Mouse (Mus musculus) heart, embryonic 14.5 days (tissue): ENCODE data around the gene Slf2. TPM values are rescaled to one million over a fixed set of nuclear protein-coding genes. Genes with fewer than 3 reads are reported as not detected.
A peak's percentile ranks its signal among the peaks of the same experiment; 100 is the strongest.

Source experiments
- ATAC-seq: fragments of 200-750 bp; cut with Nextera tagmentation; 2 replicates; pipeline ENCODE4 v1.8.0; 2017; ENCODE audit warnings: low read depth, moderate TSS enrichment; ENCODE audit not compliant: insufficient number of reproducible peaks, insufficient read depth, low FRiP score
- H3K27ac ChIP-seq, 2 experiments: fragments of 200-500 bp in 1 of 2; fragments of 300-500 bp in 1 of 2; sonication (generic) in 1 of 2; replicated peaks in 1 of 2; 2 replicates each; pipeline ENCODE4 v1.5.1; 2012 to 2014; ENCODE audit warnings: low read depth in 2 of 2, low read length in 2 of 2, control low read depth in 1 of 2, mild to moderate bottlenecking in 1 of 2, mixed read lengths in 1 of 2; ENCODE audit not compliant: control insufficient read depth in 1 of 2, insufficient read depth in 1 of 2
- H3K27me3 ChIP-seq: fragments of 300-500 bp; sonication (generic); 2 replicates; pipeline ENCODE4 v1.6.1; 2014; ENCODE audit warnings: mild to moderate bottlenecking, low read length, control low read depth; ENCODE audit not compliant: control insufficient read depth, insufficient read depth
- H3K36me3 ChIP-seq: fragments of 300-500 bp; sonication (generic); 2 replicates; pipeline ENCODE4 v1.6.1; 2014; ENCODE audit warnings: mild to moderate bottlenecking, control low read depth, low read length, mixed read lengths; ENCODE audit not compliant: control insufficient read depth, insufficient read depth
- H3K4me1 ChIP-seq, 2 experiments: fragments of 200-500 bp in 1 of 2; fragments of 300-500 bp in 1 of 2; sonication (generic) in 1 of 2; 2 replicates each; pipeline ENCODE4 v1.6.1; 2012 to 2014; ENCODE audit warnings: low read length in 2 of 2, control low read depth in 1 of 2, mixed read lengths in 1 of 2; ENCODE audit not compliant: control insufficient read depth in 2 of 2, insufficient read depth in 2 of 2
- H3K4me2 ChIP-seq: fragments of 300-500 bp; sonication (generic); 2 replicates; pipeline ENCODE4 v1.6.1; 2014; ENCODE audit warnings: mild to moderate bottlenecking, low read length
- H3K4me3 ChIP-seq, 2 experiments: fragments of 200-500 bp in 1 of 2; fragments of 300-500 bp in 1 of 2; sonication (generic) in 1 of 2; 2 replicates each; pipeline ENCODE4 v1.5.1; 2012 to 2014; ENCODE audit warnings: low read length in 2 of 2, mild to moderate bottlenecking in 2 of 2, control low read depth in 1 of 2, low read depth in 1 of 2, moderate library complexity in 1 of 2; ENCODE audit not compliant: control insufficient read depth in 1 of 2, insufficient read depth in 1 of 2
- H3K9ac ChIP-seq: fragments of 300-500 bp; sonication (generic); 2 replicates; pipeline ENCODE4 v1.6.1; 2014; ENCODE audit warnings: mild to moderate bottlenecking, low read length
- H3K9me3 ChIP-seq: fragments of 300-500 bp; sonication (generic); 2 replicates; pipeline ENCODE4 v1.6.1; 2016; ENCODE audit warnings: low read length, control low read depth; ENCODE audit not compliant: control insufficient read depth
- WGBS: fragments of 180-500 bp; shearing (Covaris S2); extraction: QIAGEN DNeasy Blood & Tissue Kit; methylation state at CpG from one replicate; pipeline ENCODE4 v1.1.7; 2014; 5-methylcytosine and 5-hydroxymethylcytosine counted together
- polyA plus RNA-seq: library from polyadenylated mRNA; unstranded; fragments of >200 nt; fragmentation: Nextera tagmentation; extraction: Ambion mirVana; gene quantifications from 2 replicates; pipeline ENCODE4 v1.2.1, GENCODE M21; 2014

Gene Slf2
- polyA plus RNA-seq, 1 experiment from 2014 or later = 47.0 TPM

DNA sequence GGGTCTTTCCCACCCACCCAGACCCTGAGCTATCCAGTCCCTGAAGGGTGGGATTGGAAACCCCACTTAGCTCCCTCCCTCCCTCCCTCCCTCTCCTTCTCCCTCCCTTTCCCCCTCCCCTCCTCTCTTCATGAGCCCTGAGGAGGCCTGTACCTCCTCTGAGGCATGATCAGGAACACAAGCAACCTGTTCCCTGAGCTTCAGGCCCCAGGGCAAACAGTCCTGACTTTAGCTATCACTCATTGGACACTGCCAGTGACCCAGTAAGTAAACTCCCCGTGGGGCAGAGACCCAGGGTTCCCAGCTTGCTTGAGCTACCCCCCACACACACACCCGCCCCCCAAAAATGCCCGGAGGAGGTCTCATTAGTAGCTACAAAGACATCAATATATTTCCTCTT lies 29.9 kb upstream of the Slf2 start:
- Histone ChIP-seq H3K9me3 (no peaks in the 10 kb centered on the region), H3K4me3 (no peak overlapping the region), H3K4me2 (no peak overlapping the region), H3K27me3 (0 out of 2 replicates have a peak, but pooled peaks cover 9% of the 10 kb centered on the region), H3K27ac (no peak overlapping the region), H3K36me3 (no peaks in the 10 kb centered on the region), H3K9ac (no peak overlapping the region), H3K4me1 (peaks cover 31 to 45% of the 10 kb centered on the region in 2 experiments)
- ATAC-seq = no peak
- WGBS = 67% methylated on average over 3 of the region's 3 CpGs

DNA sequence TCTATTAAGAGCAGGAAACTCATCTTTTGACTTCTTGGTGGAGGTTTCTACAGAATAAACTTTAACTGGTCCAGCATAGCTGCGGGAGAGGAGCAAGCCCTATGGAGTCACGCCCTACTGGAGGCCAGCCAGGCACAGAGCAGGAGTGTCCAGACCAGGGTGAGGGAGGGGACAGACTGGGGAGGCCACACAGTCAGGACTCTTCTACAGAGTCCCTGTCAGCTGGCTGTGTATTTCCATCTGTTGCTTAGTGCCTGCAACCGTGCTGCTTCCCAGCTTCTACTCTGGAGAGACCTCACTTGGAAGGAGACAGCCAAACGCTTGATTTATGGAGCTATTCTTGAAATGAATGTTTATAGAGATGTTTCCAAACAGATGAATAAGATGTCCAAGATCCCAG lies 28.6 kb upstream of the Slf2 start:
- Histone ChIP-seq H3K4me2 (no peak overlapping the region), H3K27me3 (no peaks in the 10 kb centered on the region), H3K27ac (no peak overlapping the region), H3K9ac (no peak overlapping the region), H3K4me1 (peaks cover 31 to 45% of the 10 kb centered on the region in 2 experiments), H3K4me3 (no peak overlapping the region), H3K36me3 (no peaks in the 10 kb centered on the region), H3K9me3 (no peaks in the 10 kb centered on the region)
- peak; percentile 60; the same call in 1 of the 2 replicates for ATAC-seq
- 48% methylated on average over 4 of the region's 4 CpGs for WGBS

DNA sequence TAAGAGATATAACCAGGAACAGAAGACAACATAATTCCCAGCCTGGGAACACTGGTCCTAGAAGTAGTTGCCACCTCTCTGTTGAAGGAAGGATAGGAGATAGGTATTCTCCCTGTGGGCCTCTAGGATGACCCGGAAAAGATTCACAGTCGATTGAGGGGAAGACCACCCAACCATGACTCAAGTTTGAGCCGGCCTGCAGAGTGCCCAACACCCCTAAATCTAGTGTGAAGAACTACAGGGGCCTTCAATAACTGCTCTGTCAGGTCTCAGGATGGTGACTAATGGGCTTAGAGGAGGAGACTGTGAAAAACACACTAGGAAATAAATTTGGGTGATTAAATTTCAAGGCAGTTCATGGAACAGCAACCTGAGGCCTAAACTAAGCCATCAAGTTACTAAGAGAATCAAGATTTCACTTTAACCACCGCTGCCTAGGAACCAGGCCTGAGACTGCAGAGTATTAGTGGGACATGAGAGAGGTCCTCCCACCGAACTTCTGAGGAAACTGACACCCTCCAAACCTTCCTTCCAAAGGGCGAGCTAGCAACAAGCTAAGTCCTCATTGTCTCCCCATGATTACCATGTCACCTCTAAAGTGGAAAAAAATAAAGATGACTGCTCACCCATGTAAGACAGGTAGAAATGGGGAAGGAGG lies 27.5 kb upstream of the Slf2 start:
- no peak overlapping the region for H3K4me3 ChIP-seq
- no peaks in the 10 kb centered on the region for H3K27me3 ChIP-seq
- no peak overlapping the region for H3K27ac ChIP-seq
- ATAC-seq = no peak
- H3K4me1 ChIP-seq = peaks cover 31 to 47% of the 10 kb centered on the region in 2 experiments
- H3K9ac ChIP-seq = no peak overlapping the region
- no peak overlapping the region for H3K4me2 ChIP-seq
- H3K9me3 ChIP-seq = no peaks in the 10 kb centered on the region
- 58% methylated on average over 6 of the region's 6 CpGs for WGBS
- no peaks in the 10 kb centered on the region for H3K36me3 ChIP-seq

DNA sequence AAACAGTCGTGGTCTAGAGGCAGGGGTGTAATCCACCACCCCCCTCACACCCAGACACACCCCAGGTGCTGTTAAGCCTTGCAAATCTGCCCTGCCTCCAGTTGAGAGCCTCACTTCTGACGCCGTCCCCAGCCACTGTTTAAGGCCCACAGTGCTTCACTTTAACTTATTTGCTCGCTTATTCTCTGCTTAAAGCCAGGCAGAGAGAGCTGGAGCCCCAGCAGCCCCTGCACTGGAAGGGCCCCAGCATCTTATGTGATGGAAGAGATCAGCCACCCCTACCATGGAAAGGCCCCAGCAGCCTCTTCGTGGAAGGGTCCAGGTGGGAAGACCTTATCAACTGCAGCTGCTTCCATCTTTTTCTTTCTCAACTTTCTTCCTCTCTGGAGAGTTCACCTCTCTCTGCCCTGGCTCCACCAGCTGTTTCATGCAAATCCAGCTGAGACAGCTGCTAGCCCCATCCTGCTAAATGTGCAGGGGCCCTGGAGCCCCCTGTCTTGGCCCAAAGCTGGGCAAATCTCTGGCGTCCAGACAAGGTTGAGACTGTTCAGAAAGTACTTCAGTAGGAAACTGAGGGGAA lies 26.7 kb upstream of the Slf2 start:
- H3K27ac ChIP-seq = peak overlapping the region in 1 of 2 experiments; percentile 28; a peak in 1 of 4 replicates

DNA sequence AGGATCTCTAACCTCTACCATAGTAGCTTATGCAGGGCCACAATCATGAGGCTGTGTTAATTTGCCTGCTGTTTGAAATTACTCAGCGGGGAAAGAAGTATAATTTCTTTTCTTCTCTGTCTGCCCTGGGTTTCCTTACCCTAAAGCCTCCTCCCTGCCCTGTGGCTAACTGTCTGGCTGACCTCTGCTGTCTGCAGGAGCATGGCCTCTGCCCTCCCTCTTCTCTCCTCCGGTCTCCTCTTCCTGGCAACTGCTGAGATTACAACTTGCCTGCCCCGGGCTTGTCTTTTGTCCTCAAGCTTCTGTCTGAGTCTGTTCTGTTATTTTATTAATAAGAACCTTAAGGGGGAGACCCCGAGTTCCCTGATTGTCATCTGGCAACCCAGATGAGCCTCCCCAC lies 25.6 kb upstream of the Slf2 start:
- Histone ChIP-seq H3K27me3 (no peaks in the 10 kb centered on the region), H3K9ac (no peak overlapping the region), H3K4me2 (no peak overlapping the region), H3K27ac (peak overlapping the region; percentile 6 to 35; a peak in 1 of 4 replicates), H3K9me3 (no peaks in the 10 kb centered on the region), H3K4me3 (no peak overlapping the region), H3K36me3 (no peaks in the 10 kb centered on the region), H3K4me1 (peaks cover 24 to 36% of the 10 kb centered on the region in 2 experiments)
- 45% methylated on average over 4 of the region's 4 CpGs for WGBS
- ATAC-seq = no peak

More for the DNA sequence above, 26.7 kb upstream of the Slf2 start:
- H3K4me2 ChIP-seq = no peak overlapping the region
- H3K36me3 ChIP-seq = no peaks in the 10 kb centered on the region
- no peak overlapping the region for H3K9ac ChIP-seq
- no peaks in the 10 kb centered on the region for H3K27me3 ChIP-seq
- H3K9me3 ChIP-seq = no peaks in the 10 kb centered on the region
- 45% methylated on average over 6 of the region's 6 CpGs for WGBS
- H3K4me3 ChIP-seq = no peak overlapping the region
- peaks cover 33 to 47% of the 10 kb centered on the region in 2 experiments for H3K4me1 ChIP-seq
- no peak for ATAC-seq

DNA sequence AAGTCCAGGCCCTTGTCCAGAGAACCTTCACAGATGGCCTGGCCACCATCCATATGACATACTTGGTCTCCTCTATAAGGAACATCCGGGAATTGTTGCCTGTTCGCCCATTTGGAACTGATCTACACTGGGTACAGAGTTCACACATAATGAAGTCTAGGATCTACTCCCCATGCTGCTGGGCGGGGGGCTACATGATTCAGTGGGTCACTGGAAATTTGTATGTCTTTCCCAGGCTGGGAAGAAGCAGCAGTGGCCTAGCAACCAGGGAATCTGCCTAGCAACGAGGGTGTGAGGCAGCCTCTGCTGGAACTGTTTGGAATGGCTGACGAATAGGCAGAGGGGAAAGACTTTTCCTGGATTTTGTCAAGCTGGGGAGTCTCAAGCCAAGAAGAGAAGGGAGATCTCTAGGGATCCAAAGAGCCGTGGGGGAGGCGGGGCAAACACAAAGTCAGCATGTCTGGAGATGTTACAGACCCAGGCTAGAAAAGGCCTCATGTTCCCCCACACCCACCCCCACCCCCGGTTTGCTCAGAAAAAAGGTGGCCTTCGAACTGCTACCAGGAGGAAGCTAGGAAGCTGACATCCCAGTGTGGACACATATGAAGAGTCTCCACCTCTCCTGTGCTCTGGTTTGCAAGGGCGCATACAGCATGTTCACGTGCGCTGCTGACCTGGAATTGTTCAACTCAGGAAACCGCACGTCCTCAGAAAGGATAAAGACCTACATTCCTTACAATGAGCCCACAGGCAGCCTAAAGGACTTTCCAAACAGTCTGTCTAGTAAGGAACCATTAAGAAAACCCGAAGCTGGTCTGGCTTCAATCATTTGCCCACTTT lies 22.9 kb upstream of the Slf2 start:
- Histone ChIP-seq H3K9ac (no peak overlapping the region), H3K4me3 (no peak overlapping the region), H3K36me3 (no peaks in the 10 kb centered on the region), H3K4me2 (no peak overlapping the region), H3K9me3 (no peaks in the 10 kb centered on the region), H3K4me1 (peaks cover 20% of the 10 kb centered on the region in 2 experiments; a peak in 3 of 4 replicates), H3K27ac (peak overlapping the region; percentile 71 to 86), H3K27me3 (no peaks in the 10 kb centered on the region)
- ATAC-seq = peak; percentile 74
- WGBS = 41% methylated on average over 15 of the region's 15 CpGs

DNA sequence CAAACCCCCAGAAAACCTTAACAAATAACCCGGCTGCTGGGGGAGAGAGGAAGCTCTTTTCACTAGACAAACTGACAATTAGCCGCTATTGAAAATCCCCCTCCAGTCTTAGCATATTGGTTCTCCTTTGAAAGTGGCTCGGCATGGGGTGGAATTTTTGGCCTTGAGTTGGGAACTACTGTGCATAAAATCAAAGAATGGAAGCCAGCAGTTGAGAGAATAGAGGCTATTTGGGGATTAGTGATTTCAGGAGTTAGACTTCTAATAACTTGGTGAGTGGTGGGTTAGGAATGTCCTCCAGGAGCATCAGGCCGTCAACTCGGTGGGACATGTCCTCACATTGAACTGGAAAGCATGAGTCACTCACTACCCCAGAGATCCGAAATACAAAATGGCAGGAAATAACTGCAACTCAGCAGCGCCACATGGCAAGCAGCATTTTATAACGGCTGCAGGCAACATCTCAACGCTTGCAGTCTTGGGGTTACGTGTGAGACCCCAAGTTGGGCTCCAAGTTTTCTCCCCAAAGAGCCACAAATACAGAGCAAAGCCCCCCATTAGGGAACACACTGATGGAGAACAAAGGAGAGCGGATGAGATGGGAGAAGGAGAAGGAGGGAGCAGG lies 22.0 kb upstream of the Slf2 start:
- Histone ChIP-seq H3K27me3 (no peaks in the 10 kb centered on the region), H3K27ac (peak overlapping the region; percentile 71 to 86), H3K4me2 (no peak overlapping the region), H3K36me3 (no peaks in the 10 kb centered on the region), H3K4me3 (no peak overlapping the region), H3K4me1 (peaks cover 20% of the 10 kb centered on the region in 2 experiments; a peak in 3 of 4 replicates), H3K9me3 (no peaks in the 10 kb centered on the region), H3K9ac (no peak overlapping the region)
- ATAC-seq = no peak
- WGBS = 56% methylated on average over 11 of the region's 11 CpGs
